Mouse (Mus musculus) forebrain, embryonic 10.5 days (tissue): ENCODE measurements at regions not wholly inside any gene's neighbourhood (a gene's known extent, or its start where the extent isn't known, plus 50 kb on each side); places are given as distances from the start of the nearest gene placed in this dataset.

Experiments used
- DNase-seq: peaks from one replicate; pipeline ENCODE4 v3.0.0-alpha.2; 2017; ENCODE audit warnings: low spot score; ENCODE audit errors: extremely low spot score
- H3K27ac ChIP-seq: fragments of 300-500 bp; sonication (generic); 2 replicates; pipeline ENCODE4 v1.5.1; 2016; ENCODE audit warnings: mild to moderate bottlenecking
- H3K27me3 ChIP-seq: fragments of 300-500 bp; sonication (generic); 2 replicates; pipeline ENCODE4 v1.6.1; 2016; ENCODE audit warnings: mild to moderate bottlenecking; ENCODE audit not compliant: poor library complexity, severe bottlenecking
- H3K36me3 ChIP-seq: fragments of 300-500 bp; sonication (generic); replicated peaks from 2 replicates; pipeline ENCODE4 v1.6.1; 2016; ENCODE audit warnings: mild to moderate bottlenecking, moderate library complexity
- H3K4me1 ChIP-seq: fragments of 300-500 bp; sonication (generic); 2 replicates; pipeline ENCODE4 v1.6.1; 2016
- H3K4me3 ChIP-seq: fragments of 300-500 bp; sonication (generic); 2 replicates; pipeline ENCODE4 v1.5.1; 2016; ENCODE audit warnings: mild to moderate bottlenecking, moderate library complexity
- H3K9me3 ChIP-seq: fragments of 300-500 bp; sonication (generic); 2 replicates; pipeline ENCODE4 v1.6.1; 2016; ENCODE audit warnings: mild to moderate bottlenecking, moderate library complexity
- WGBS: fragments of 180-500 bp; shearing (Covaris S2); methylation state at CpG from one replicate; pipeline ENCODE4 v1.1.7; 2016; 5-methylcytosine and 5-hydroxymethylcytosine counted together

- no peak overlapping the region for H3K27ac ChIP-seq
- no peaks in the 10 kb centered on the region for H3K36me3 ChIP-seq
- DNase-seq: no peak
- 92% methylated on average over 4 of the region's 4 CpGs for WGBS
- no peak overlapping the region for H3K4me3 ChIP-seq
- H3K9me3 ChIP-seq: no peaks in the 10 kb centered on the region
- H3K27me3 ChIP-seq: no peaks in the 10 kb centered on the region
- no peaks in the 10 kb centered on the region for H3K4me1 ChIP-seq
Measured at GRCm38 (mm10) chr3:42531397-42531796, 789.0 kb downstream of the D3Ertd751e start.

GRCm38 (mm10) chr3:42566731-42567130 lies 824.3 kb downstream of the D3Ertd751e start:
- no peak for DNase-seq
- Histone ChIP-seq H3K4me3 (no peak overlapping the region), H3K36me3 (no peaks in the 10 kb centered on the region), H3K27me3 (no peaks in the 10 kb centered on the region), H3K27ac (no peak overlapping the region), H3K4me1 (no peaks in the 10 kb centered on the region; the same call in 1 of the 2 replicates), H3K9me3 (no peaks in the 10 kb centered on the region)
- WGBS: 79% methylated on average over 1 of the region's 1 CpGs

GRCm38 (mm10) chr3:42570364-42571024 lies 828.1 kb downstream of the D3Ertd751e start:
- peaks cover 23% of the 10 kb centered on the region for H3K4me1 ChIP-seq
- H3K27ac ChIP-seq: no peak overlapping the region
- no peak overlapping the region for H3K4me3 ChIP-seq
- no peaks in the 10 kb centered on the region for H3K36me3 ChIP-seq
- 91% methylated on average over 3 of the region's 3 CpGs for WGBS
- DNase-seq: no peak
- H3K27me3 ChIP-seq: no peaks in the 10 kb centered on the region
- no peaks in the 10 kb centered on the region for H3K9me3 ChIP-seq

GRCm38 (mm10) chr3:42571877-42572459 lies 829.6 kb downstream of the D3Ertd751e start:
- Histone ChIP-seq H3K27ac (peak overlapping the region; percentile 49; the same call in 1 of the 2 replicates), H3K36me3 (no peaks in the 10 kb centered on the region)
- whole genome bisulfite sequencing: 14% methylated on average over 3 of the region's 3 CpGs

GRCm38 (mm10) chr3:42573155-42573554 lies 830.7 kb downstream of the D3Ertd751e start:
- no peaks in the 10 kb centered on the region for H3K9me3 ChIP-seq
- H3K4me1 ChIP-seq: peaks cover 23% of the 10 kb centered on the region
- peak; percentile 63 for DNase-seq
- H3K27me3 ChIP-seq: no peaks in the 10 kb centered on the region
- 0 out of 2 replicates have a peak overlapping the region, but pooled peaks have one; percentile 37 for H3K27ac ChIP-seq
- no peak overlapping the region for H3K4me3 ChIP-seq
- no peaks in the 10 kb centered on the region for H3K36me3 ChIP-seq

More at GRCm38 (mm10) chr3:42571877-42572459, 829.6 kb downstream of the D3Ertd751e start:
- Histone ChIP-seq H3K4me1 (peaks cover 23% of the 10 kb centered on the region), H3K9me3 (no peaks in the 10 kb centered on the region), H3K4me3 (no peak overlapping the region), H3K27me3 (no peaks in the 10 kb centered on the region)
- DNase-seq: no peak

- Histone ChIP-seq H3K36me3 (no peaks in the 10 kb centered on the region), H3K27ac (no peak overlapping the region), H3K27me3 (no peaks in the 10 kb centered on the region), H3K4me3 (no peak overlapping the region), H3K4me1 (no peaks in the 10 kb centered on the region), H3K9me3 (no peaks in the 10 kb centered on the region)
- DNase-seq: no peak
- WGBS: 35% methylated on average over 1 of the region's 1 CpGs
Measured at GRCm38 (mm10) chr3:42582311-42582710, 839.9 kb downstream of the D3Ertd751e start.

GRCm38 (mm10) chr3:42587296-42587932 lies 845.0 kb downstream of the D3Ertd751e start:
- H3K27ac ChIP-seq: no peak overlapping the region
- DNase-seq: no peak
- H3K9me3 ChIP-seq: no peaks in the 10 kb centered on the region
- WGBS: 81% methylated on average over 6 of the region's 6 CpGs
- no peaks in the 10 kb centered on the region for H3K27me3 ChIP-seq
- no peaks in the 10 kb centered on the region for H3K4me1 ChIP-seq
- no peak overlapping the region for H3K4me3 ChIP-seq
- H3K36me3 ChIP-seq: no peaks in the 10 kb centered on the region

GRCm38 (mm10) chr3:42589516-42589915 lies 847.1 kb downstream of the D3Ertd751e start:
- H3K27ac ChIP-seq: no peak overlapping the region
- H3K4me3 ChIP-seq: no peak overlapping the region
- 92% methylated on average over 2 of the region's 2 CpGs for WGBS
- H3K36me3 ChIP-seq: no peaks in the 10 kb centered on the region
- no peaks in the 10 kb centered on the region for H3K4me1 ChIP-seq
- DNase-seq: no peak
- H3K9me3 ChIP-seq: no peaks in the 10 kb centered on the region
- H3K27me3 ChIP-seq: no peaks in the 10 kb centered on the region

GRCm38 (mm10) chr3:42590126-42590525 lies 847.7 kb downstream of the D3Ertd751e start:
- H3K27me3 ChIP-seq: no peaks in the 10 kb centered on the region
- DNase-seq: no peak
- H3K4me1 ChIP-seq: no peaks in the 10 kb centered on the region
- WGBS: 90% methylated on average over 2 of the region's 2 CpGs
- H3K36me3 ChIP-seq: no peaks in the 10 kb centered on the region
- H3K4me3 ChIP-seq: no peak overlapping the region
- H3K27ac ChIP-seq: no peak overlapping the region
- no peaks in the 10 kb centered on the region for H3K9me3 ChIP-seq

- H3K4me1 ChIP-seq: no peaks in the 10 kb centered on the region
- DNase-seq: no peak
- H3K9me3 ChIP-seq: no peaks in the 10 kb centered on the region
- 85% methylated on average over 6 of the region's 6 CpGs for WGBS
- no peak overlapping the region for H3K4me3 ChIP-seq
- H3K36me3 ChIP-seq: no peaks in the 10 kb centered on the region
- no peaks in the 10 kb centered on the region for H3K27me3 ChIP-seq
- H3K27ac ChIP-seq: no peak overlapping the region
Measured at GRCm38 (mm10) chr3:42593792-42594433, 851.5 kb downstream of the D3Ertd751e start.

GRCm38 (mm10) chr3:42596686-42597085 lies 854.3 kb downstream of the D3Ertd751e start:
- DNase-seq: no peak
- Histone ChIP-seq H3K4me1 (no peaks in the 10 kb centered on the region), H3K4me3 (no peak overlapping the region), H3K27me3 (no peaks in the 10 kb centered on the region), H3K9me3 (no peaks in the 10 kb centered on the region), H3K27ac (no peak overlapping the region), H3K36me3 (no peaks in the 10 kb centered on the region)
- 91% methylated on average over 1 of the region's 1 CpGs for WGBS
